Mouse (Mus musculus) erythroblast, embryonic 14.5 days (primary cell): ENCODE results near the gene Rftn1.

ENCODE experiments used
- GATA1 ChIP-seq: IDR thresholded peaks from 2 replicates; pipeline ENCODE4 v1.6.1; 2012; ENCODE audit warnings: low read length, inconsistent platforms, mixed read lengths
- TAL1 ChIP-seq: IDR thresholded peaks from 3 replicates; pipeline ENCODE4 v1.6.1; 2012; ENCODE audit warnings: low read length, inconsistent platforms, mixed read lengths

GRCm38 (mm10) chr17:50209831-50210230, 19.4 kb upstream of the Rftn1 start:
- TF ChIP-seq TAL1 (no peak), GATA1 (no peak)
